Mouse (Mus musculus): ENCODE data around the gene Klc1. TPM values are rescaled to one million over a fixed set of nuclear protein-coding genes. Genes with fewer than 3 reads are reported as not detected.

Klc1 gene
- total RNA-seq, 4 experiments from 2014 or later, result 630 to 651 (median 634) TPM

- DNase-seq (ENCODE audit: low spot score in 2 of 2), result no peak
Measured at GRCm38 (mm10) chr12:111769816-111770577, 11.3 kb downstream of the Klc1 start.

- DNase-seq (ENCODE audit: low spot score in 2 of 2), result no peak
Measured at GRCm38 (mm10) chr12:111770651-111771050, 12.0 kb downstream of the Klc1 start.

GRCm38 (mm10) chr12:111774156-111774555 is 15.5 kb downstream of the Klc1 start:
- no peak for DNase-seq (ENCODE audit: low spot score in 2 of 2)

GRCm38 (mm10) chr12:111774845-111775244 is 16.2 kb downstream of the Klc1 start:
- DNase-seq (ENCODE audit: low spot score in 2 of 2), result no peak

GRCm38 (mm10) chr12:111777919-111778318 is 19.3 kb downstream of the Klc1 start:
- no peak for DNase-seq (ENCODE audit: low spot score in 2 of 2)

- no peak for DNase-seq (ENCODE audit: low spot score in 2 of 2)
Measured at GRCm38 (mm10) chr12:111779544-111779943, 20.9 kb downstream of the Klc1 start.

- no peak for DNase-seq (ENCODE audit: low spot score in 2 of 2)
Measured at GRCm38 (mm10) chr12:111785174-111785573, 26.5 kb downstream of the Klc1 start.

- no peak for DNase-seq (ENCODE audit: low spot score in 2 of 2)
Measured at GRCm38 (mm10) chr12:111787015-111787414, 28.4 kb downstream of the Klc1 start.

- DNase-seq (ENCODE audit: low spot score in 2 of 2), result no peak
Measured at GRCm38 (mm10) chr12:111790090-111790489, 31.4 kb downstream of the Klc1 start.

GRCm38 (mm10) chr12:111790631-111791030 is 32.0 kb downstream of the Klc1 start:
- DNase-seq (ENCODE audit: low spot score in 2 of 2), result no peak

- DNase-seq (ENCODE audit: low spot score in 2 of 2), result no peak
Measured at GRCm38 (mm10) chr12:111791474-111792104, 32.9 kb downstream of the Klc1 start.

GRCm38 (mm10) chr12:111794102-111794501 is 35.5 kb downstream of the Klc1 start:
- no peak for DNase-seq (ENCODE audit: low spot score in 2 of 2)

- DNase-seq (ENCODE audit: low spot score in 2 of 2), result no peak
Measured at GRCm38 (mm10) chr12:111794526-111795179, 36.0 kb downstream of the Klc1 start.

GRCm38 (mm10) chr12:111795180-111795895 is 36.7 kb downstream of the Klc1 start:
- DNase-seq (ENCODE audit: low spot score in 2 of 2), result no peak

- no peak for DNase-seq (ENCODE audit: low spot score in 2 of 2)
Measured at GRCm38 (mm10) chr12:111797251-111797650, 38.6 kb downstream of the Klc1 start.

GRCm38 (mm10) chr12:111798493-111798892 is 39.8 kb downstream of the Klc1 start:
- DNase-seq (ENCODE audit: low spot score in 2 of 2), result no peak

- DNase-seq (ENCODE audit: low spot score in 2 of 2), result no peak
Measured at GRCm38 (mm10) chr12:111800459-111801183, 42.0 kb downstream of the Klc1 start.

GRCm38 (mm10) chr12:111803538-111803937 is 44.9 kb downstream of the Klc1 start:
- DNase-seq (ENCODE audit: low spot score in 2 of 2), result no peak

- no peak for DNase-seq (ENCODE audit: low spot score in 2 of 2)
Measured at GRCm38 (mm10) chr12:111808775-111809174, 50.1 kb downstream of the Klc1 start.

- DNase-seq (ENCODE audit: low spot score in 2 of 2), result peak; percentile 67 to 69
Measured at GRCm38 (mm10) chr12:111809762-111810161, 51.1 kb downstream of the Klc1 start.

GRCm38 (mm10) chr12:111812075-111812474 is 53.4 kb downstream of the Klc1 start:
- no peak for DNase-seq (ENCODE audit: low spot score in 2 of 2)
